Mouse (Mus musculus): ENCODE measurements around the gene Pabpn1l.

DNA sequence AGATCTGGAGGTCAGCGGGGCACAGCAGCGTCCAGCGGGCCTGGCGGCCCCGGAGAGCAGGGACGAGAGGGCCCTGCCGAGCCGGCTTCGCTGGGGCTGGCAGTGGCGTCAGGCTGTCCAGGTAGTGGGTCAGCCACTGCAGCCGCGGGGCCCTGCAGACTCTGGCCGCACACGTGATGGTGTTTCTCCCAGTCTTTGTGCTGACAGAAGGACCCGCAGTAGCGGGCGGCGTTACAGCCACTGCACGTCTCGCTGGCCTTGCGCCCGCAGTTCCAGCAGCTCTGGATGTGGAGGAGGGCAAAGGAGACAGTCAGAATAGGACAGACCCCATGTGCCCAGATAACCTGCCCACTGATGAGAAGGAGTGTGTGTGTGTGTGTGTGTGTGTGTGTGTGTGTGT lies 8.2 kb upstream of the Pabpn1l start:
- no peak for TF ChIP-seq GATA1 (IDR thresholded peaks at IDR 0.05; ENCODE audit: borderline replicate concordance, low read length)
- no peak for TF ChIP-seq FLI1 (IDR thresholded peaks at IDR 0.05; ENCODE audit: low read length)
